Mouse (Mus musculus): Measurements from ENCODE around the gene Tcp11. TPM values are rescaled to one million over a fixed set of nuclear protein-coding genes. Genes with fewer than 3 reads are reported as not detected.

The Tcp11 gene
- total and polyA plus RNA-seq, 3 experiments = 0.50 to 0.82 TPM; not detected in 1

GRCm38 (mm10) chr17:28030446-28030845 lies 50.0 kb downstream of the Tcp11 start:
- no peak for DNase-seq (ENCODE audit: low read depth, low spot score)
- Histone ChIP-seq H3K27me3 (ENCODE audit: control insufficient read depth in 1 of 2, insufficient read depth in 2 of 2, low read length in 2 of 2) (no peaks in the 10 kb centered on the region), H3K4me1 (ENCODE audit: control insufficient read depth in 1 of 2, insufficient read depth in 2 of 2, low read length in 2 of 2) (peaks cover 15 to 16% of the 10 kb centered on the region in 2 experiments), H3K27ac (ENCODE audit: control insufficient read depth, low read depth, low read length) (no peak overlapping the region), H3K9me3 (replicated peaks; ENCODE audit: insufficient read depth, low read length) (no peaks in the 10 kb centered on the region), H3K36me3 (ENCODE audit: control insufficient read depth in 1 of 2, insufficient read depth in 2 of 2, low read length in 2 of 2) (peaks cover 0 to 14% of the 10 kb centered on the region in 2 experiments; a peak in 2 of 4 replicates), H3K9ac (ENCODE audit: control insufficient read depth, low read depth, low read length, poor library complexity, severe bottlenecking) (no peak overlapping the region), H3K79me2 (ENCODE audit: control insufficient read depth, insufficient read depth, low read length, poor library complexity) (no peaks in the 10 kb centered on the region), H3K4me3 (ENCODE audit: control insufficient read depth in 1 of 2, insufficient read depth in 1 of 2, low read depth in 2 of 2, low read length in 2 of 2) (no peak overlapping the region)
- TF ChIP-seq RCOR1 (IDR thresholded peaks at IDR 0.05; ENCODE audit: low read depth, low read length) = no peak
- no peak for TF ChIP-seq POLR2AphosphoS5 (IDR thresholded peaks at IDR 0.05; ENCODE audit: borderline replicate concordance, low read depth, low read length)
- TF ChIP-seq NRF1 (IDR thresholded peaks at IDR 0.05; ENCODE audit: insufficient read depth, low read depth, low read length, poor library complexity, severe bottlenecking) = no peak
- TF ChIP-seq USF1 (IDR thresholded peaks at IDR 0.05; ENCODE audit: low read depth, low read length) = no peak
- no peak for TF ChIP-seq KAT2A (conservative IDR thresholded peaks at IDR 0.05; ENCODE audit: low read depth, low read length)
- no peak for TF ChIP-seq RAD21 (IDR thresholded peaks at IDR 0.05; ENCODE audit: low read depth, low read length)
- TF ChIP-seq GABPA (IDR thresholded peaks at IDR 0.05; ENCODE audit: low read depth, low read length) = no peak
- no peak for TF ChIP-seq SIN3A (IDR thresholded peaks at IDR 0.05; ENCODE audit: low read length)
- TF ChIP-seq CHD1 (IDR thresholded peaks at IDR 0.05; ENCODE audit: low read depth, low read length) = no peak
- no peak for TF ChIP-seq JUND (IDR thresholded peaks at IDR 0.05; ENCODE audit: low read depth, low read length)
- no peak for TF ChIP-seq MAFK (IDR thresholded peaks at IDR 0.05; ENCODE audit: borderline replicate concordance, low read depth, low read length)
- TF ChIP-seq MEF2A (IDR thresholded peaks at IDR 0.05; ENCODE audit: extremely low read depth, insufficient replicate concordance, low read depth, low read length, poor library complexity, severe bottlenecking) = no peak

- H3K4me3 ChIP-seq (ENCODE audit: control insufficient read depth in 1 of 2, insufficient read depth in 1 of 2, low read depth in 2 of 2, low read length in 2 of 2) = no peak overlapping the region
- peaks cover 15 to 16% of the 10 kb centered on the region in 2 experiments for H3K4me1 ChIP-seq (ENCODE audit: control insufficient read depth in 1 of 2, insufficient read depth in 2 of 2, low read length in 2 of 2)
- H3K27ac ChIP-seq (ENCODE audit: control insufficient read depth, low read depth, low read length) = no peak overlapping the region; the same call in 1 of the 2 replicates
- TF ChIP-seq POLR2AphosphoS2 (IDR thresholded peaks at IDR 0.05; ENCODE audit: low read length) (no peak), JUND (IDR thresholded peaks at IDR 0.05; ENCODE audit: low read depth, low read length) (no peak), SMC3 (IDR thresholded peaks at IDR 0.05; ENCODE audit: low read depth, low read length) (no peak), NRF1 (IDR thresholded peaks at IDR 0.05; ENCODE audit: insufficient read depth, low read depth, low read length, poor library complexity, severe bottlenecking) (no peak), MAX (IDR thresholded peaks at IDR 0.05; ENCODE audit: low read length) (no peak), USF2 (IDR thresholded peaks at IDR 0.05; ENCODE audit: borderline replicate concordance in 1 of 2, insufficient read depth in 1 of 2, low read depth in 1 of 2, low read length in 2 of 2) (no peak), MAFK (IDR thresholded peaks at IDR 0.05; ENCODE audit: borderline replicate concordance, low read depth, low read length) (no peak), ZNF384 (IDR thresholded peaks at IDR 0.05; ENCODE audit: low read depth, low read length) (no peak), RAD21 (IDR thresholded peaks at IDR 0.05; ENCODE audit: low read depth, low read length) (no peak), ZMIZ1 (IDR thresholded peaks at IDR 0.05; ENCODE audit: low read depth, low read length) (no peak), SIN3A (IDR thresholded peaks at IDR 0.05; ENCODE audit: low read length) (no peak), E2F4 (IDR thresholded peaks at IDR 0.05; ENCODE audit: borderline replicate concordance, low read depth, low read length) (no peak), POLR2AphosphoS5 (IDR thresholded peaks at IDR 0.05; ENCODE audit: borderline replicate concordance, low read depth, low read length) (no peak), ZKSCAN1 (IDR thresholded peaks at IDR 0.05; ENCODE audit: low read depth, low read length) (no peak), NELFE (IDR thresholded peaks at IDR 0.05; ENCODE audit: low read depth, low read length) (no peak), ZC3H11A (IDR thresholded peaks at IDR 0.05; ENCODE audit: low read depth, low read length) (no peak)
- H3K79me2 ChIP-seq (ENCODE audit: control insufficient read depth, insufficient read depth, low read length, poor library complexity) = no peaks in the 10 kb centered on the region
- no peaks in the 10 kb centered on the region for H3K9me3 ChIP-seq (replicated peaks; ENCODE audit: insufficient read depth, low read length)
- no peaks in the 10 kb centered on the region for H3K27me3 ChIP-seq (ENCODE audit: control insufficient read depth in 1 of 2, insufficient read depth in 2 of 2, low read length in 2 of 2)
- peaks cover 0 to 14% of the 10 kb centered on the region in 2 experiments; a peak in 2 of 4 replicates for H3K36me3 ChIP-seq (ENCODE audit: control insufficient read depth in 1 of 2, insufficient read depth in 2 of 2, low read length in 2 of 2)
- peak; percentile 21 for DNase-seq (ENCODE audit: low read depth, low spot score)
- no peak overlapping the region for H3K9ac ChIP-seq (ENCODE audit: control insufficient read depth, low read depth, low read length, poor library complexity, severe bottlenecking)
Measured at GRCm38 (mm10) chr17:28029308-28029707, 51.1 kb downstream of the Tcp11 start.
